Mouse (Mus musculus) layer of hippocampus, adult 2 months (tissue): ENCODE results near the gene Keap1. TPM values are rescaled to one million over a fixed set of nuclear protein-coding genes. Genes with fewer than 3 reads are reported as not detected.
"Not testable (repeated sequence)": the region's sequence is repeated elsewhere in the genome, so short reads cannot be mapped to it uniquely, and the experiment has no call there.

Source experiments
- DNase-seq, 2 experiments: peaks; one replicate each; pipeline ENCODE4 v3.0.0; 2022; ENCODE audit warnings: low spot score in 2 of 2
- H3K27ac ChIP-seq: fragments of 200-600 bp; 2 replicates; pipeline ENCODE4 v1.8.1; 2022
- H3K4me3 ChIP-seq: fragments of 200-600 bp; 2 replicates; pipeline ENCODE4 v1.8.1; 2022; ENCODE audit warnings: mild to moderate bottlenecking
- CTCF ChIP-seq: fragments of 200-600 bp; conservative IDR thresholded peaks from 2 replicates; pipeline ENCODE4 v1.8.1; 2022; ENCODE audit warnings: antibody characterized with exemption, mild to moderate bottlenecking, moderate library complexity
- total RNA-seq, 2 experiments: library from RNA; stranded (reverse); gene quantifications; 2 replicates each; pipeline ENCODE4 v1.2.3; 2021

The Keap1 gene
- total RNA-seq, 2 experiments from 2014 or later = 56.7 to 60.6 TPM

DNA sequence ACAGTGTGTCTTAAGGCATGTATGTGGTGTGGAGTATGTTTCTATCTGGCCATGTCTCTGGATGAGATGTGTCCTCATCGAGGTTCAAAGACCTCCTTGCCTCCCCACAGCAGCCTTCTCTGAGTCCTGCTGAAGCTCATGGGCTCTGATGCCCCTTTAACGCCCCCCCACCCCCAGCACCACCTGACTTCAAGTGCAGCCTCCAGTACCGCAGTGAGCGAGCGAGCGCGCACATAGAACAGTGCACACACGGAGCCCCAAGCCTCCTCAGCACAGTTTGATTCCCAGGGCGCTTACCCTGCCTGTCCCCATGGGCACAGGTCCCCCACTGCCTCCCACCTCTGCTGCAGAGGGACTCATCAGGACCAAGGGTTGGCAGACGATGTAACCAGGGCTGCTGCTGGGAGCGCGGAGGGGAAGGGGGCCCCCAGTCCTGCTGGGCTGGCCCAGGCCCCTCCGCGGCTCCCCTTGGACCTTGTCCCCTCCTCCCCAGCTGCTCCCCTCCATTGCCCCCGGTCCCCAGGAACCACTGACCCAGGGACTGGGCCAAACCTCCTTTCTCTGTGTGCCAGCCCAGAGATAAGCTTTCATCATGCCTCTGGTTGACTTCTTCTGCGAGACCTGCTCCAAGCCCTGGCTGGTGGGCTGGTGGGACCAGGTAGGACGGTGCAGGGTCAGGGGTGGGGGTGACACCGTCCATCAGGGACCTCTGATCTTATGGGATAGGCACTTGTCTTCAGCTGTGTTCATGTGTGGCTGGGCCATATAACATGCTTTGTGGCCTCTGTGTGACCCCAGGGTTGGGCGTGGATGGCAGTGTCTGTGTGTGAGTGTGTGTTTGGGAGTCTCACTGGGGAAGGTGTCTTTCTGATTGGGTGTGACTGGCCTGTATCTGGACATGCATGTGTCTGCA lies 42.4 kb downstream of the Keap1 start:
- peak; percentile 69 to 70 for DNase-seq
- no peak for TF ChIP-seq CTCF
- peak overlapping the region; percentile 95 for H3K27ac ChIP-seq
- H3K4me3 ChIP-seq = peak overlapping the region; percentile 66

DNA sequence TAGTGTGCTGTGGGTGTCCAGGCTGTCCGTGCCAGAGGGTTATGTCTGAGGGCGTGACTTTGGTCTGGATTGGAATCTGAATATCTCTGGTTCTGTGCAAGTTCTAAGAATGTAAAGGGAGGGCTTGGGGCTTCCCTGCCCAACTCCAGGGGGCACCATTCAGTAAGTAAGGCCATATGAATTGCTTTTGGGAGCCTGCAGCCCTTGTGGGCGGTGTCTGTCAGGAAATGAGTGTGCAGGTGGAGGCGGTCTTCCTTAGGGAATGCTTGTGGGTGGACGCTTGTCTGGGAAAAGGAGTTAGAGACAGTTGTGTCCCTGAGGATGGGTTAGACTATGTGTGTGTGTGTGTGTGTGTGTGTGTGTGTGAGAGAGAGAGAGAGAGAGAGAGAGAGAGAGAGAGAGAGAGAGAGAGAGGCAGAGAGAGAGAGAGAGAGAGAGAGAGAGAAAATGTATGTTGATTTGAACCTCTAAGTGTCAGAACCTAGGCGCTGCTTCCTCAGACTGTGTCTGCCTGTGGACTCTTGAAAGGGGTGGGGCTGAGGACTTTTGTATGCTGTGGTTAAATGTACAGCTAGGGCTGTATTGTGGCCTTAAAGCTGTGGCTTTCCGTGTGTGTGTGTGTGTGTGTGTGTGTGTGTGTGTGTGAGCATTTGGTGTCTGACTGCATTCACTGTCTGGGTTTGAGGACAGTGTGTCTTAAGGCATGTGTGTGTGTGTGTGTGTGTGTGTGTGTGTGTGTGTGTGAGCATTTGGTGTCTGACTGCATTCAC lies 43.2 kb downstream of the Keap1 start:
- peak; percentile 54 for TF ChIP-seq CTCF
- peak overlapping the region; percentile 52 for H3K27ac ChIP-seq
- not testable (repeated sequence) for H3K4me3 ChIP-seq, DNase-seq

GRCm38 (mm10) chr9:21194787-21195493 lies 44.2 kb downstream of the Keap1 start:
- TF ChIP-seq CTCF = no peak
- Histone ChIP-seq H3K27ac (no peak overlapping the region), H3K4me3 (no peak overlapping the region)
- no peak for DNase-seq

DNA sequence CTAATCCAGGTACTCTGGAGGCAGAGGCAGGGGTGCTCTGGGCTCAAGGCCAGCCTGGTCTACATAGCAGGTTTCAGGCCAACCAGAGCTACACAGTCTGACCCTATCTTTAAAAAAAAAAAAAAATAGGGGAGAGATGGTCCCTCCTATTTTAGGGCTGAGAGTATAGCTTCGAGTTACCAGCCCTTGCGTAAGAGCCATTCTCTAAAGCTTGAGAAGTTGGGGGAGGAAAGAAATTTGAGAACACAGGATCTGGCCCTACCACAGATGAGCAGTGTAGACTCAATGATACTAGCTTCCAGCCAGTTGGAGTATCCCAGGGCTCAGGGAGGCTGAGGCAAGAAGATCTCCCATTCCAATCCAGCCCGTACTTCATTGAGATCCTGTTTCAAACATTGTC lies 45.4 kb downstream of the Keap1 start:
- TF ChIP-seq CTCF = no peak
- DNase-seq = no peak
- Histone ChIP-seq H3K27ac (no peak overlapping the region), H3K4me3 (no peak overlapping the region)

GRCm38 (mm10) chr9:21190670-21191069 lies 48.5 kb downstream of the Keap1 start:
- DNase-seq = no peak
- TF ChIP-seq CTCF = no peak
- Histone ChIP-seq H3K4me3 (no peak overlapping the region), H3K27ac (no peak overlapping the region)

DNA sequence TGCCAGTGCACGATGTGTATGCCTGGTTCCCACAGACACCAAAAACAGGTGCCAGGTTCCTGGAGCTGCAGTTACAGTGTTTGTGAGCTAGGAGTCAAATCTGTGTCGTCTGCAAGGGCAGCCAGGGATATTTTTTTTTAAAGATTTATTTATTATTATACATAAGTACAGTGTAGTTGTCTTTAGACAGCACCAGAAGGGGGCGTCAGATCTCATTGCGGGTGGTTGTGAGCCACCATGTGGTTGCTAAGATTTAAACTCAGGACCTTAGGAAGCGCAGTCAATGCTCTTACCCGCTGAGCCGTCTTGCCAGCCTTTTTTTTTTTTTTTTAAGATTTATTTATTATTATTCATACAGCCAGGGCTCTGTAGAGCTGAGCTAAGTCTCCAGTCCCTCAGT lies 49.3 kb downstream of the Keap1 start:
- no peak for DNase-seq
- Histone ChIP-seq H3K27ac (no peak overlapping the region), H3K4me3 (no peak overlapping the region)
- peak; percentile 66 for TF ChIP-seq CTCF

DNA sequence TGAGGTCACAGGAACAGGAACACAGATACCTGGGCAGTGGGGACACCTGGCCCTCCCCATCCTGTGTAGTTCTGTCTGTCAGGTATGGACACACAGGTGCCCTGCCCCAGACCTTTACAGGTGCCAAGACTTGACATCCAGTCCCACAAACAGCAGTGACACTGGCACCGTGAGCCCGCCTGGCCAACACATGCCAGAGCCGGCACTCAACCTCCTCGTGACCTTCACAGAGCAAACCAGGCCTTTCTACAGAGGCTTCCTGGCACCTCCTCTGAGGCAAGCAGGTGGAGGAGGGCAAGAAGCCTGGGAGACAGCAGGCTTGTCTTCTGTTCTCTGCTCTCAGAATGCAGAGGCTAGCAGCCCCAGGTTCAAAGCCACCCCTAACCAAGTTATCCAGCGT lies 53.7 kb downstream of the Keap1 start:
- no peak for DNase-seq
- TF ChIP-seq CTCF = no peak
- no peak overlapping the region for H3K4me3 ChIP-seq
- H3K27ac ChIP-seq = no peak overlapping the region

GRCm38 (mm10) chr9:21184733-21185132 lies 54.4 kb downstream of the Keap1 start:
- Histone ChIP-seq H3K4me3 (no peak overlapping the region), H3K27ac (no peak overlapping the region)
- TF ChIP-seq CTCF = no peak
- DNase-seq = no peak

DNA sequence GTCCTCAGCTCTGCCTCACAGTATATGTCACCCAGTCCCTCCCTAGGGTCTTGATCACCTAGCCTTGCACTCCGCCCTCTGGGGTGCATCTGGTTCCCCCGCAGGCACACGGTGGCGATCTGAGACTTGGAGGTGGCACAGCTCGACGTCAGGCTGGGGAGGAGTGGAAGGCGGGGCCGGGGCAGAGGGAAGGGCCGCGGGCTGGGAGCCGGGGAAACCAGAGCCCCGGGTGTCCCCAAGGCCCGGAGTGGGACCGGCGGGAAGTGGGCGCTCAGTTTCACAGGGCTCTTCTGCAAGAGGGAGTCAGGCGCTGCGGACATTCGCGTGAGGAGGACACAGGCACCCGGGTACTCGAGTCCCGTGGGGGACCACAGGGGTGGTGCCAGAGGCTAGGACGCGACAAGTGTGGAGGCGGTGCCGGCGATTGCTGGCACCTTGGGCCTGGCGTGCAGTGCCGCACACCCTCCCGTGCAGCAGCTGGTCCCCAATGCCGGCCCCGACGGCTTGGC lies 55.2 kb downstream of the Keap1 start:
- 0 out of 2 replicates have a peak, but pooled peaks have one; percentile 5 for TF ChIP-seq CTCF
- Histone ChIP-seq H3K27ac (no peak overlapping the region), H3K4me3 (peak overlapping the region; percentile 52)
- DNase-seq = no peak

DNA sequence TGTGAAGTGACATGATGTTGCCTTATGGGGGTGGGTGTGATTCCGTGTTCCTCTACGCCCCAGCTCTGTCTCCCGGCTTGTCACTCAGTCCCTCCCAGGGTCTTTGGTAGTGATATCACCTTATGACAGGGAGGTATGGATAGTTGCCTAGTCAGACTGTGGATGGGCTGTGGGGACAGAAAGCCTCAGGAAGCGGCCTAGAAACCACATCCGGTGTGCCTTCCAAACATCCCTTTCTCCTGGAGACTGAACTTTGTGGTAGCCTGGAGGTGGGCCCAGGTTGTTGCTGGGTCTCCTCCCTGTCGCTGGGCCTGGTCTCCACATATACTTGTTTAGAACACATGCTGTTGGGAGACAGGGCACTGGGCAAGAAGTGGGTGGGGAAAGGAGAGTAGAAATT lies 55.7 kb downstream of the Keap1 start:
- H3K27ac ChIP-seq = no peak overlapping the region
- TF ChIP-seq CTCF = no peak
- no peak overlapping the region for H3K4me3 ChIP-seq
- no peak for DNase-seq

DNA sequence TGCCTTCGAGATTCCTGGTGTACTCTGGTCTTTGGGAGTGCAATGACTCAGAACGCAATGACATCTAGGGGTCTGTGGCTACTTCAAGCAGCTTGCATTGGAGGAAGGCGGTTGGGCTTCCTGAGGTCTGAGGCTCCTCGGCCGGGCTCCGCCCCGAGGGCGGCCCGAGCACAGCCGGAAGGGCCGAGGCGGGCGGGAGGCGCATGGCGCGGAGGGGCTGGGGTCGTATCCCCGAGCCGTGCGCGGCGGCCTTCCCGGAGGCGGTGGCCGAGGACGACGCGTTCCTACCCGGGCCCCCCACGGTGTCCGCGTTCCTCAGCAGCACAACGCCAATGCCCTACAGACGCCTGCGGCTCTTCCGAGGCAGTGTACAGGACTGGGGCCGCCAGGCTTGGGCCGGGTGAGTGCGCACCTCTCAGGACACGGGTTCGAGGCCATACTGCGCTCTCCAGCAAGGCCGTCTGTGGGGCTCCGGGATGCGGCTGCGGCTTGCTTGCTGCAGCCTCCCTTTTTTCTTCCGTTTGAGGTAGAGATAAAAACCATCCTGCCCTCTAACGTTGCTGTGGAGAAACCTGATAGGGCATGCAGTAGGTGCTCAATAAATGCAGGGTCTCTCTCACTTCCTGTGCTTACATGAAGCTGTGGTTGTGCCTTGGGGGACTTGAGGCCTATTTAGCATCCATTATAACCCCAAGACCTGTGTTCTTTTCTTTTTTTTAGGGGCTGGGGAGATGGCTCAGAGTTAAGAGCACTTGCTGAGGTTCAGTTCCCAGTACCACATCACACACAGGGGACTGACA lies 57.5 kb downstream of the Keap1 start:
- no peak for DNase-seq
- Histone ChIP-seq H3K27ac (no peak overlapping the region), H3K4me3 (peak overlapping the region; percentile 38; the same call in 1 of the 2 replicates)
- TF ChIP-seq CTCF = no peak

- DNase-seq = no peak
- no peak overlapping the region for H3K27ac ChIP-seq
- no peak for TF ChIP-seq CTCF
- H3K4me3 ChIP-seq = no peak overlapping the region
Observed at GRCm38 (mm10) chr9:21180841-21181240, 58.3 kb downstream of the Keap1 start.
